Mouse (Mus musculus): Measurements from ENCODE around the gene Rbms2. TPM values are rescaled to one million over a fixed set of nuclear protein-coding genes. Genes with fewer than 3 reads are reported as not detected.
A peak's percentile ranks its signal among the peaks of the same experiment; 100 is the strongest.

Gene Rbms2
- polyA plus RNA-seq, 2 experiments = 33.8 to 113 TPM

- H3K27ac ChIP-seq (replicated peaks; ENCODE audit: low read depth, low read length) = no peak overlapping the region
- H3K9ac ChIP-seq (ENCODE audit: low read depth, low read length, severe bottlenecking) = no peak overlapping the region
- no peak overlapping the region for H3K4me2 ChIP-seq (replicated peaks; ENCODE audit: low read depth, low read length, severe bottlenecking)
- H3K27me3 ChIP-seq (ENCODE audit: control insufficient read depth, insufficient read depth, low read length) = no peaks in the 10 kb centered on the region
- no peak overlapping the region for H3K4me3 ChIP-seq (replicated peaks; ENCODE audit: low read length)
- H3K4me1 ChIP-seq (ENCODE audit: control insufficient read depth, insufficient read depth, low read length) = peaks cover 5% of the 10 kb centered on the region
- WGBS = 89% methylated on average over 10 of the region's 10 CpGs
- TF ChIP-seq POLR2A (IDR thresholded peaks at IDR 0.05; ENCODE audit: borderline replicate concordance, extremely low read depth, insufficient read depth, insufficient read length) = no peak
- H3K9me3 ChIP-seq (ENCODE audit: control insufficient read depth, low read length) = no peaks in the 10 kb centered on the region
- no peak for ATAC-seq (ENCODE audit: low FRiP score, low read depth)
- DNase-seq (ENCODE audit: low spot score) = no peak
- H3K36me3 ChIP-seq (ENCODE audit: control insufficient read depth, insufficient read depth, low read length) = peaks cover 5% of the 10 kb centered on the region; the same call in 1 of the 2 replicates
Measured at GRCm38 (mm10) chr10:128208326-128208725, 28.2 kb upstream of the Rbms2 start.

DNA sequence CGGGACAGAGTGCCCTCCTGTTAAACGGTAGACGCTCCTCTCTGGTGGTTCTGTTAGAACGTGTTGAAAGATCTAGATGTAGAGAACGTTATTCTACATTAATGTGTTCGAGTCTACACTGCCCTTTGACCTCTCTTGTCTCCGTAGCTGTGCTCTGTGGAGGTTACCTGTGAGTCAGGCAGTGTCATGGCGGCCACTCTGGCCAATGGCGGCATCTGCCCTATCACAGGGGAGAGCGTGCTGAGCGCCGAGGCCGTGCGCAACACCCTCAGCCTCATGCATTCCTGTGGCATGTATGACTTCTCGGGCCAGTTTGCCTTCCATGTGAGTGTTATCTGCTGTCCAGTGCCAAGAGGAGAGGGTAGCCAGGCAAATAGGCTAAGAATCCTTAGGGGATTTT is 24.8 kb upstream of the Rbms2 start:
- Histone ChIP-seq H3K4me3 (replicated peaks; ENCODE audit: low read length) (no peak overlapping the region), H3K27me3 (ENCODE audit: control insufficient read depth, insufficient read depth, low read length) (no peaks in the 10 kb centered on the region), H3K9ac (ENCODE audit: low read depth, low read length, severe bottlenecking) (no peak overlapping the region), H3K4me2 (replicated peaks; ENCODE audit: low read depth, low read length, severe bottlenecking) (no peak overlapping the region), H3K36me3 (ENCODE audit: control insufficient read depth, insufficient read depth, low read length) (peaks cover 5% of the 10 kb centered on the region; the same call in 1 of the 2 replicates), H3K27ac (replicated peaks; ENCODE audit: low read depth, low read length) (no peak overlapping the region), H3K4me1 (ENCODE audit: control insufficient read depth, insufficient read depth, low read length) (no peaks in the 10 kb centered on the region), H3K9me3 (ENCODE audit: control insufficient read depth, low read length) (no peaks in the 10 kb centered on the region)
- ATAC-seq (ENCODE audit: low FRiP score, low read depth) = no peak
- TF ChIP-seq POLR2A (IDR thresholded peaks at IDR 0.05; ENCODE audit: borderline replicate concordance, extremely low read depth, insufficient read depth, insufficient read length) = no peak
- no peak for DNase-seq (ENCODE audit: low spot score)
- WGBS = 89% methylated on average over 15 of the region's 15 CpGs

DNA sequence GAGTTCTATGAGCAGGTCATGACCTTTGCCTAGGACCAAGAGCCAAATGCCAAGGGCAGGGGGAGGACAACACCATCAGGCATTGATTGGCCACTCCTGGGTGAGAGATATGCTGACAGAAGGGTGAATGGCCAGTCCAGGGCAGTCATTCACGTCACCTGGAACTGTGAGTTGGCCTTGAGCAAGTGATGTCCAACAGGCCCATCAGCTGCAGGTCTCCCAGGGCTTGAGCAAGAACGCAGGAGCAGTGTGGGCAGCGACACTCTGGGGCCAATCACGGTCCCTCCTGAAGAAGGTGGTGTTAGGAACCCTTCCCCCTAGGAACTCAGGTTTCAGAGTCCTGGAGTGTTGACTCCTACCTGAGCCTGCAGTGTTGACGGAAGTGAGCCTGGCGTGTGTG is 21.8 kb upstream of the Rbms2 start:
- no peak overlapping the region for H3K27ac ChIP-seq (replicated peaks; ENCODE audit: low read depth, low read length)
- peaks cover 5% of the 10 kb centered on the region; the same call in 1 of the 2 replicates for H3K36me3 ChIP-seq (ENCODE audit: control insufficient read depth, insufficient read depth, low read length)
- WGBS = 42% methylated on average over 5 of the region's 6 CpGs
- ATAC-seq (ENCODE audit: low FRiP score, low read depth) (no peak), DNase-seq (ENCODE audit: low spot score) (no peak)
- no peaks in the 10 kb centered on the region for H3K4me1 ChIP-seq (ENCODE audit: control insufficient read depth, insufficient read depth, low read length)
- no peak overlapping the region for H3K4me3 ChIP-seq (replicated peaks; ENCODE audit: low read length)
- peaks cover 1% of the 10 kb centered on the region; the same call in 1 of the 2 replicates for H3K27me3 ChIP-seq (ENCODE audit: control insufficient read depth, insufficient read depth, low read length)
- H3K9ac ChIP-seq (ENCODE audit: low read depth, low read length, severe bottlenecking) = no peak overlapping the region
- H3K4me2 ChIP-seq (replicated peaks; ENCODE audit: low read depth, low read length, severe bottlenecking) = no peak overlapping the region
- no peaks in the 10 kb centered on the region for H3K9me3 ChIP-seq (ENCODE audit: control insufficient read depth, low read length)
- no peak for TF ChIP-seq POLR2A (IDR thresholded peaks at IDR 0.05; ENCODE audit: borderline replicate concordance, extremely low read depth, insufficient read depth, insufficient read length)

DNA sequence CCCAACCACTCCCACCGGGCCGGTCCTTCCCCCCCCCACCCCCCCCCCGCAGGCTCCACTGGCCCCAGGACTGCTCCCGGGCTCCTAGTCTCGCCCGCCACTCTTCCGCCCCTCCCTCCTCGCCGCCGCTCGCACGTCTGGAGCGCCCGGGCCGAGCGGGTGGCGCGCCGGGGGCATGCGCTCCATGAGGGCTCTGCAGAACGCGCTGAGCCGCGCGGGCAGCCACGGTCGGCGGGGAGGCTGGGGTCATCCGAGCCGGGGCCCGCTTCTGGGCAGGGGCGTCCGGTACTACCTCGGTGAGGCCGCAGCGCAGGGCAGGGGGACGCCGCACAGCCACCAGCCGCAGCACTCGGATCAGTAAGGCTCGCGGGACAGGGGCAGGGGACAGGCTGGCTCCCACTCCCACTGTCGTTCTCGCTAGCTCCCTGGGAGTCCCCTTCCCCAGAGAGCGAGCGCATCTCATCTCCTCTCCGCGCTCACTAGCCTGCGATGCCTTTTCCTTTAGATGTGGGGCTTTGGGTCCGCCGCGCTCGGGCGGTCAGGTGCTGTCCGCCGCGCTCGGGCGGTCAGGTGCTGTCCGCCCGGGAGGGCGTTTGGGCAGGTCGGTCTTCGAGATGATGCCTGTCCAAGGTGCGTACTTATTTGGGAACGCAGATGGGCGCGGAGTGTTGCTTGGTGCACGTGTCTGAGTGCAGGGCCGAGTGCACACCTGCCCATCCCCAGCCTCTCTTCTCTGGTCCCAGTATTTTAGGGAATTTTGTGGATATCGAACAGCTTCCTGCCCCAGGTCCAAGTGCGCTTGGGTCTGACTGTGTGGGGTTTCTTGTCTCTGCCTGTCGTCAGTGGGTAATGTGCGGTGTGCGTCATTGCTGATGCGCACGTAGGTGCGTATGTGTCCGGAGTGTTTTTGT is 14.7 kb upstream of the Rbms2 start:
- H3K4me2 ChIP-seq (replicated peaks; ENCODE audit: low read depth, low read length, severe bottlenecking) = peak overlapping the region; percentile 99
- peaks cover 4% of the 10 kb centered on the region; the same call in 1 of the 2 replicates for H3K4me1 ChIP-seq (ENCODE audit: control insufficient read depth, insufficient read depth, low read length)
- ATAC-seq (ENCODE audit: low FRiP score, low read depth) (peak; percentile 82), DNase-seq (ENCODE audit: low spot score) (no peak)
- no peaks in the 10 kb centered on the region for H3K36me3 ChIP-seq (ENCODE audit: control insufficient read depth, insufficient read depth, low read length)
- 3% methylated on average over 34 of the region's 79 CpGs for WGBS
- H3K9me3 ChIP-seq (ENCODE audit: control insufficient read depth, low read length) = no peaks in the 10 kb centered on the region
- no peak overlapping the region for H3K27ac ChIP-seq (replicated peaks; ENCODE audit: low read depth, low read length)
- H3K27me3 ChIP-seq (ENCODE audit: control insufficient read depth, insufficient read depth, low read length) = peaks cover 21% of the 10 kb centered on the region
- H3K4me3 ChIP-seq (replicated peaks; ENCODE audit: low read length) = peak overlapping the region; percentile 69
- no peak for TF ChIP-seq POLR2A (IDR thresholded peaks at IDR 0.05; ENCODE audit: borderline replicate concordance, extremely low read depth, insufficient read depth, insufficient read length)
- peak overlapping the region; percentile 59 for H3K9ac ChIP-seq (ENCODE audit: low read depth, low read length, severe bottlenecking)

GRCm38 (mm10) chr10:128194024-128194550 is 14.0 kb upstream of the Rbms2 start, which contains the start of gene Gls2:
Gls2 (plus strand) TSS chr10:128194457.
- peaks cover 21% of the 10 kb centered on the region for H3K27me3 ChIP-seq (ENCODE audit: control insufficient read depth, insufficient read depth, low read length)
- ATAC-seq (ENCODE audit: low FRiP score, low read depth) = peak; percentile 98
- H3K9ac ChIP-seq (ENCODE audit: low read depth, low read length, severe bottlenecking) = peak within 1 kb of the TSS; percentile 59
- H3K9me3 ChIP-seq (ENCODE audit: control insufficient read depth, low read length) = no peaks in the 10 kb centered on the region
- no peaks in the 10 kb centered on the region for H3K36me3 ChIP-seq (ENCODE audit: control insufficient read depth, insufficient read depth, low read length)
- TF ChIP-seq POLR2A (IDR thresholded peaks at IDR 0.05; ENCODE audit: borderline replicate concordance, extremely low read depth, insufficient read depth, insufficient read length) = 0 out of 2 replicates have a peak, but pooled peaks have one; percentile 15
- H3K4me1 ChIP-seq (ENCODE audit: control insufficient read depth, insufficient read depth, low read length) = peaks cover 4% of the 10 kb centered on the region; the same call in 1 of the 2 replicates
- peak; percentile 95 for DNase-seq (ENCODE audit: low spot score)
- WGBS = under 1% methylated on average over 44 of the region's 46 CpGs
- H3K4me3 ChIP-seq (replicated peaks; ENCODE audit: low read length) = peak within 1 kb of the TSS; percentile 69
- H3K4me2 ChIP-seq (replicated peaks; ENCODE audit: low read depth, low read length, severe bottlenecking) = peak within 1 kb of the TSS; percentile 99
- H3K27ac ChIP-seq (replicated peaks; ENCODE audit: low read depth, low read length) = no peak within 1 kb of the TSS
